Mouse (Mus musculus): ENCODE measurements around the gene Slit3. TPM values are rescaled to one million over a fixed set of nuclear protein-coding genes. Genes with fewer than 3 reads are reported as not detected.

Slit3 gene
- polyA plus RNA-seq, 1 experiment = 11.3 TPM

GRCm38 (mm10) chr11:35375072-35375471 lies 254.0 kb downstream of the Slit3 start:
- Histone ChIP-seq H3K4me3 (ENCODE audit: insufficient read depth, low read depth, low read length) (no peak overlapping the region), H3K27ac (replicated peaks; ENCODE audit: low read depth, low read length) (no peak overlapping the region), H3K4me1 (ENCODE audit: control insufficient read depth, insufficient read depth, insufficient read length, low read length) (no peaks in the 10 kb centered on the region; the same call in 1 of the 2 replicates)

GRCm38 (mm10) chr11:35378802-35379201 lies 257.8 kb downstream of the Slit3 start:
- H3K27ac ChIP-seq (replicated peaks; ENCODE audit: low read depth, low read length) = no peak overlapping the region
- no peak overlapping the region for H3K4me3 ChIP-seq (ENCODE audit: insufficient read depth, low read depth, low read length)
- H3K4me1 ChIP-seq (ENCODE audit: control insufficient read depth, insufficient read depth, insufficient read length, low read length) = no peaks in the 10 kb centered on the region; the same call in 1 of the 2 replicates

GRCm38 (mm10) chr11:35379407-35379806 lies 258.4 kb downstream of the Slit3 start:
- Histone ChIP-seq H3K27ac (replicated peaks; ENCODE audit: low read depth, low read length) (peak overlapping the region; percentile 49; the same call in 1 of the 2 replicates), H3K4me3 (ENCODE audit: insufficient read depth, low read depth, low read length) (peak overlapping the region; percentile 42), H3K4me1 (ENCODE audit: control insufficient read depth, insufficient read depth, insufficient read length, low read length) (no peaks in the 10 kb centered on the region; the same call in 1 of the 2 replicates)

- H3K4me1 ChIP-seq (ENCODE audit: control insufficient read depth, insufficient read depth, insufficient read length, low read length) = no peaks in the 10 kb centered on the region; the same call in 1 of the 2 replicates
- H3K4me3 ChIP-seq (ENCODE audit: insufficient read depth, low read depth, low read length) = no peak overlapping the region
- H3K27ac ChIP-seq (replicated peaks; ENCODE audit: low read depth, low read length) = no peak overlapping the region
These were observed 259.7 kb downstream of the Slit3 start for GRCm38 (mm10) chr11:35380766-35381165.

- no peak overlapping the region for H3K4me3 ChIP-seq (ENCODE audit: insufficient read depth, low read depth, low read length)
- H3K27ac ChIP-seq (replicated peaks; ENCODE audit: low read depth, low read length) = no peak overlapping the region
These were observed 264.4 kb downstream of the Slit3 start for GRCm38 (mm10) chr11:35385444-35385843.

GRCm38 (mm10) chr11:35387826-35388225 lies 266.8 kb downstream of the Slit3 start:
- Histone ChIP-seq H3K4me1 (ENCODE audit: control insufficient read depth, insufficient read depth, insufficient read length, low read length) (no peaks in the 10 kb centered on the region), H3K4me3 (ENCODE audit: insufficient read depth, low read depth, low read length) (no peak overlapping the region), H3K27ac (replicated peaks; ENCODE audit: low read depth, low read length) (no peak overlapping the region)

More at GRCm38 (mm10) chr11:35385444-35385843, 264.4 kb downstream of the Slit3 start:
- H3K4me1 ChIP-seq (ENCODE audit: control insufficient read depth, insufficient read depth, insufficient read length, low read length) = no peaks in the 10 kb centered on the region

- Histone ChIP-seq H3K27ac (replicated peaks; ENCODE audit: low read depth, low read length) (no peak overlapping the region), H3K4me3 (ENCODE audit: insufficient read depth, low read depth, low read length) (no peak overlapping the region)
These were observed 267.4 kb downstream of the Slit3 start for GRCm38 (mm10) chr11:35388471-35388870.

GRCm38 (mm10) chr11:35389341-35389740 lies 268.3 kb downstream of the Slit3 start:
- Histone ChIP-seq H3K4me1 (ENCODE audit: control insufficient read depth, insufficient read depth, insufficient read length, low read length) (no peaks in the 10 kb centered on the region), H3K4me3 (ENCODE audit: insufficient read depth, low read depth, low read length) (no peak overlapping the region), H3K27ac (replicated peaks; ENCODE audit: low read depth, low read length) (no peak overlapping the region)

More at GRCm38 (mm10) chr11:35388471-35388870, 267.4 kb downstream of the Slit3 start:
- H3K4me1 ChIP-seq (ENCODE audit: control insufficient read depth, insufficient read depth, insufficient read length, low read length) = no peaks in the 10 kb centered on the region

- Histone ChIP-seq H3K4me3 (ENCODE audit: insufficient read depth, low read depth, low read length) (no peak overlapping the region), H3K27ac (replicated peaks; ENCODE audit: low read depth, low read length) (no peak overlapping the region), H3K4me1 (ENCODE audit: control insufficient read depth, insufficient read depth, insufficient read length, low read length) (no peaks in the 10 kb centered on the region)
These were observed 268.9 kb downstream of the Slit3 start for GRCm38 (mm10) chr11:35389780-35390435.

- H3K27ac ChIP-seq (replicated peaks; ENCODE audit: low read depth, low read length) = no peak overlapping the region
- no peaks in the 10 kb centered on the region for H3K4me1 ChIP-seq (ENCODE audit: control insufficient read depth, insufficient read depth, insufficient read length, low read length)
- no peak overlapping the region for H3K4me3 ChIP-seq (ENCODE audit: insufficient read depth, low read depth, low read length)
These were observed 272.8 kb downstream of the Slit3 start for GRCm38 (mm10) chr11:35393815-35394214.

- Histone ChIP-seq H3K27ac (replicated peaks; ENCODE audit: low read depth, low read length) (no peak overlapping the region), H3K4me3 (ENCODE audit: insufficient read depth, low read depth, low read length) (no peak overlapping the region), H3K4me1 (ENCODE audit: control insufficient read depth, insufficient read depth, insufficient read length, low read length) (no peaks in the 10 kb centered on the region)
These were observed 274.4 kb downstream of the Slit3 start for GRCm38 (mm10) chr11:35395376-35395775.

- Histone ChIP-seq H3K27ac (replicated peaks; ENCODE audit: low read depth, low read length) (no peak overlapping the region), H3K4me3 (ENCODE audit: insufficient read depth, low read depth, low read length) (no peak overlapping the region), H3K4me1 (ENCODE audit: control insufficient read depth, insufficient read depth, insufficient read length, low read length) (no peaks in the 10 kb centered on the region)
These were observed 277.3 kb downstream of the Slit3 start for GRCm38 (mm10) chr11:35398353-35398752.

- Histone ChIP-seq H3K4me1 (ENCODE audit: control insufficient read depth, insufficient read depth, insufficient read length, low read length) (no peaks in the 10 kb centered on the region), H3K4me3 (ENCODE audit: insufficient read depth, low read depth, low read length) (no peak overlapping the region), H3K27ac (replicated peaks; ENCODE audit: low read depth, low read length) (no peak overlapping the region)
These were observed 282.5 kb downstream of the Slit3 start for GRCm38 (mm10) chr11:35403516-35403915.

GRCm38 (mm10) chr11:35406045-35406444 lies 285.0 kb downstream of the Slit3 start:
- H3K4me1 ChIP-seq (ENCODE audit: control insufficient read depth, insufficient read depth, insufficient read length, low read length) = no peaks in the 10 kb centered on the region
- H3K27ac ChIP-seq (replicated peaks; ENCODE audit: low read depth, low read length) = no peak overlapping the region
- H3K4me3 ChIP-seq (ENCODE audit: insufficient read depth, low read depth, low read length) = no peak overlapping the region

GRCm38 (mm10) chr11:35406522-35406921 lies 285.5 kb downstream of the Slit3 start:
- H3K4me3 ChIP-seq (ENCODE audit: insufficient read depth, low read depth, low read length) = no peak overlapping the region
- H3K27ac ChIP-seq (replicated peaks; ENCODE audit: low read depth, low read length) = no peak overlapping the region
- no peaks in the 10 kb centered on the region for H3K4me1 ChIP-seq (ENCODE audit: control insufficient read depth, insufficient read depth, insufficient read length, low read length)

All from brown adipose tissue, adult 24 weeks (tissue).